Mouse (Mus musculus): Measurements from ENCODE around the gene Inpp5a. TPM values are rescaled to one million over a fixed set of nuclear protein-coding genes. Genes with fewer than 3 reads are reported as not detected.

Inpp5a gene
- polyA plus RNA-seq, 1 experiment from 2014 or later: 29.1 TPM

DNA sequence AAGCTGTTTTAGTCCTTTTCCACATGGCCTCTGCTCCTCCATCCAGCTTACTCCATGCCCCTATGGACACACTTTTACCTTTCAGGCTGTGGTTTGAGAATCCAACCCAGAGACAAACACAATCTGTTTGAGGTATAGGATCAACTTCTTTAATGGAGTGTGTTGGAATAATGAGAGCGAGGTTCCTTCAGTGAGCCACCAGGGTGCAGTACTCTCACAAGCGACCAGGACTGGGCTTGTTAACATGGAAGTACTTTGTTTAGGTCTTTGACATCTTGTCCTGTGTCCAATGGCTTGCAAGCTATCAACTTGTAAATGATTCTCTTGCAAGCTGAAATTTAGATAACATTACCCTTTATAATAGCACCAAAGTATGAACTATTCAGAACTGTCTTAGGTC is 104.0 kb downstream of the Inpp5a start:
- no peak for ATAC-seq
- TF ChIP-seq CTCF (IDR thresholded peaks at IDR 0.05; ENCODE audit: low read depth): peak; percentile 71
- whole genome bisulfite sequencing: 66% methylated on average over 2 of the region's 2 CpGs
- Histone ChIP-seq H3K4me1 (replicated peaks; ENCODE audit: control insufficient read depth, insufficient read depth, low read length) (no peaks in the 10 kb centered on the region), H3K27me3 (replicated peaks; ENCODE audit: control insufficient read depth, insufficient read depth, low read length) (no peaks in the 10 kb centered on the region), H3K4me3 (ENCODE audit: low read depth, low read length) (no peak overlapping the region), H3K36me3 (ENCODE audit: control insufficient read depth, insufficient read depth) (no peaks in the 10 kb centered on the region; the same call in 1 of the 2 replicates), H3K9ac (ENCODE audit: low read depth, low read length) (no peak overlapping the region), H3K27ac (ENCODE audit: low read depth, low read length) (no peak overlapping the region), H3K9me3 (ENCODE audit: control insufficient read depth) (no peaks in the 10 kb centered on the region), H3K4me2 (replicated peaks; ENCODE audit: low read depth) (no peak overlapping the region)

DNA sequence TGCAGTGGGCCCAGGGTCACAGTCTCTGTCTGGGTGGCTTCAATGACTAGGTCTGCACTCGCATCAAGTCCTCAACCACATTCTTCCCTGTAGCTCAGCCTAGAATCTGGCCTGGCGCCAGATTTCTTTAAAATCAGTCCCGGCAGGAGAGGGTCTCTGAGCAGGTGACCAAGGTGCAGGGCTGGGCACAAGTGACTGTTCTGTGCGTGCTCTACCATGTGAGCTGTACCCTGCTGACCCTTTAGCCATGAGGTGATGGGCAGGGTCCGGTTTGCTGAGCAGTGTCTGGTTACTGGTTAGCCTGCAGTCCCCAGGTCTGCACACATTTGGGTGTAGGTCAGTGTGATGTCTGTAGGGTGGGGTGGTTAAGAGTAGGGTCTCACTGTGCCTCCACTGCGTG is 106.9 kb downstream of the Inpp5a start:
- WGBS: 71% methylated on average over 6 of the region's 6 CpGs
- no peak overlapping the region for H3K9ac ChIP-seq (ENCODE audit: low read depth, low read length)
- no peak overlapping the region for H3K4me2 ChIP-seq (replicated peaks; ENCODE audit: low read depth)
- no peaks in the 10 kb centered on the region for H3K9me3 ChIP-seq (ENCODE audit: control insufficient read depth)
- H3K36me3 ChIP-seq (ENCODE audit: control insufficient read depth, insufficient read depth): no peaks in the 10 kb centered on the region; the same call in 1 of the 2 replicates
- no peaks in the 10 kb centered on the region for H3K27me3 ChIP-seq (replicated peaks; ENCODE audit: control insufficient read depth, insufficient read depth, low read length)
- H3K4me3 ChIP-seq (ENCODE audit: low read depth, low read length): no peak overlapping the region
- H3K27ac ChIP-seq (ENCODE audit: low read depth, low read length): no peak overlapping the region
- H3K4me1 ChIP-seq (replicated peaks; ENCODE audit: control insufficient read depth, insufficient read depth, low read length): no peaks in the 10 kb centered on the region
- TF ChIP-seq CTCF (IDR thresholded peaks at IDR 0.05; ENCODE audit: low read depth): no peak
- ATAC-seq: no peak

DNA sequence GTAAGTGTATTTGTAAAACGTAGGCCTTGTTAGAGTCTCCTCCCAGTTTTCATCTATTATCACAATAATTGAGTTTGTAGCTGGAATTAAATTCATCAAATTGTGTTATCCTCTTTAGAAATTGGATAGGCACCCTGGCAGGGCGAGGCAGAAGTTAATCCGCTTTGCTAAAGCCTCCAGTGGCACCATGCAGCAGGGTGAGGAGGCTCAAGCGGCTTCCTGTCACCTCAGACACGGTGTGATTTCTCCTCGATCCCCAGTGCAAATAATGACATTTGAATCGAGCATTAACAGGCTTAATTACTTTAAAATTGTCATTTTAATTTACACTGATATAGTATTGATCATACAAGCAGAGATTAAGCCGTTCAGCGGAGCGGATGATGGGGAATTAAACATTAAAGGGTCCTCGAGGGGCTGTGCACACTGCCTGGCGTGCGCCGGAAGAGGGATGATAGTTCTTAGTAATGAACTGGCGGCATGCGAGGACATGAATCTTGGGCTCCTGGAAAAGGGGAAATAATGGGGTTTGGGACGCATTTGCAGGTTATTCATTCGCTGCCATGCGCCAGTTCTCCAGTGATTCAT is 109.2 kb downstream of the Inpp5a start:
- Histone ChIP-seq H3K9me3 (ENCODE audit: control insufficient read depth) (no peaks in the 10 kb centered on the region), H3K4me1 (replicated peaks; ENCODE audit: control insufficient read depth, insufficient read depth, low read length) (no peaks in the 10 kb centered on the region), H3K27me3 (replicated peaks; ENCODE audit: control insufficient read depth, insufficient read depth, low read length) (no peaks in the 10 kb centered on the region), H3K4me2 (replicated peaks; ENCODE audit: low read depth) (no peak overlapping the region), H3K36me3 (ENCODE audit: control insufficient read depth, insufficient read depth) (no peaks in the 10 kb centered on the region; the same call in 1 of the 2 replicates), H3K9ac (ENCODE audit: low read depth, low read length) (no peak overlapping the region), H3K4me3 (ENCODE audit: low read depth, low read length) (no peak overlapping the region), H3K27ac (ENCODE audit: low read depth, low read length) (no peak overlapping the region)
- TF ChIP-seq CTCF (IDR thresholded peaks at IDR 0.05; ENCODE audit: low read depth): no peak
- WGBS: 82% methylated on average over 19 of the region's 19 CpGs
- no peak for ATAC-seq

DNA sequence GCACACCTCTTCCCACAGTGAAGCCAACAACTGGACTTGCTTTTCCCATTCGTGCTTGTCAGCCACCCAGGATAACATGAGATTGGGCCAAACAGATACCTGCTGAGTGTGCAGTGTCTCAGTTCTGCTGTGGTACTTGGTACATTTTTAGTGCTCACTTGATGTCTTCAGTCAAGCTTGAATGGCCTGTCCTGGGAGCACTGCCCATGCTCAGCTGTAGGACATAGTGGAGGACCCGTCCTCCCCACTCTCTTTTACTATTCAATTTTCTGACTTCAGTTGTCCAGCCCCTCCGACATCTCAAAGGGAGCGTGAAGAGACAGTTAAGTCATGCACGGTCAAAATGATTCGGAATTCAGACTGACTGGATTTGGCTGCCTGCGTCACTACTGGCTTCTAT is 115.2 kb downstream of the Inpp5a start:
- no peaks in the 10 kb centered on the region for H3K27me3 ChIP-seq (replicated peaks; ENCODE audit: control insufficient read depth, insufficient read depth, low read length)
- H3K4me3 ChIP-seq (ENCODE audit: low read depth, low read length): no peak overlapping the region
- no peak overlapping the region for H3K27ac ChIP-seq (ENCODE audit: low read depth, low read length)
- no peaks in the 10 kb centered on the region for H3K9me3 ChIP-seq (ENCODE audit: control insufficient read depth)
- no peaks in the 10 kb centered on the region; the same call in 1 of the 2 replicates for H3K36me3 ChIP-seq (ENCODE audit: control insufficient read depth, insufficient read depth)
- no peak overlapping the region for H3K9ac ChIP-seq (ENCODE audit: low read depth, low read length)
- TF ChIP-seq CTCF (IDR thresholded peaks at IDR 0.05; ENCODE audit: low read depth): no peak
- no peak overlapping the region for H3K4me2 ChIP-seq (replicated peaks; ENCODE audit: low read depth)
- ATAC-seq: no peak
- WGBS: 92% methylated on average over 7 of the region's 7 CpGs
- no peaks in the 10 kb centered on the region for H3K4me1 ChIP-seq (replicated peaks; ENCODE audit: control insufficient read depth, insufficient read depth, low read length)

DNA sequence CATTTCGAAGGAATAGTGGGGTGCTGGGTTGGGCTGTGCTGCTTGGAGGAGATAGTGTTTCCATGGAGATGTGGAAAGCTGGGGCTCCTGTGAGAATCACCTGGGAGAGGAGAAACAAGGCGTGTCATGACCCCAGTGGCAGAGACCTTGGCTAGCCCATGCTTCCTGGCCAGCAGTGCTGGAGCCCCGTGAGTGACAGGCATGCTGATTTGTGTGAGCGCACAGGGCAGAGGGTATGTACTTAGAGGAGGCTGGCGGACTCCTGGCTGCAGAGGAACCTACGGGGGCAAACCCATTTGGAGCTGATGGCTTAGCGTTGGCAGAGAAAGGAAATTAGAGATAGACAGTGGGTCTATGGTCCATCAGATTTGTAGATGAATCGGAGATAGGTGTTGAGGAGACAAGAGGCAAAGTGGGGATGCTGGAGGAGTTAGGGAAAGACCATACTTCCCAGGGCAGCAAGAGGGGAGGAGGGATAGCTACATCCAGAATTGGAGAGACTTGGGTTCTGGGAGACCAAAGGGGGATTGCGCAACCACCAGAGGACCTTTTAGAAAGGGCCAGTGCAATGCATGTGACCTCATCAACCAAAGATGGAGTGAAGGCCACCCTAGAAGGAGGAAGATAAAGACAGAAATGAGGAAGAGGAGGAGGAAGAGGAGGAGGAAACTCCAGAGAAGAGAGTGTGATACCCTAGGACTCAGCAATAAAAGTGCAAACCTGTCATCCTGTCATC is 117.9 kb downstream of the Inpp5a start:
- H3K4me1 ChIP-seq (replicated peaks; ENCODE audit: control insufficient read depth, insufficient read depth, low read length): no peaks in the 10 kb centered on the region
- TF ChIP-seq CTCF (IDR thresholded peaks at IDR 0.05; ENCODE audit: low read depth): no peak
- H3K27me3 ChIP-seq (replicated peaks; ENCODE audit: control insufficient read depth, insufficient read depth, low read length): no peaks in the 10 kb centered on the region
- no peak for ATAC-seq
- no peak overlapping the region for H3K4me2 ChIP-seq (replicated peaks; ENCODE audit: low read depth)
- WGBS: 61% methylated on average over 9 of the region's 9 CpGs
- no peak overlapping the region for H3K27ac ChIP-seq (ENCODE audit: low read depth, low read length)
- no peak overlapping the region for H3K9ac ChIP-seq (ENCODE audit: low read depth, low read length)
- H3K36me3 ChIP-seq (ENCODE audit: control insufficient read depth, insufficient read depth): no peaks in the 10 kb centered on the region; the same call in 1 of the 2 replicates
- H3K4me3 ChIP-seq (ENCODE audit: low read depth, low read length): no peak overlapping the region
- no peaks in the 10 kb centered on the region for H3K9me3 ChIP-seq (ENCODE audit: control insufficient read depth)

DNA sequence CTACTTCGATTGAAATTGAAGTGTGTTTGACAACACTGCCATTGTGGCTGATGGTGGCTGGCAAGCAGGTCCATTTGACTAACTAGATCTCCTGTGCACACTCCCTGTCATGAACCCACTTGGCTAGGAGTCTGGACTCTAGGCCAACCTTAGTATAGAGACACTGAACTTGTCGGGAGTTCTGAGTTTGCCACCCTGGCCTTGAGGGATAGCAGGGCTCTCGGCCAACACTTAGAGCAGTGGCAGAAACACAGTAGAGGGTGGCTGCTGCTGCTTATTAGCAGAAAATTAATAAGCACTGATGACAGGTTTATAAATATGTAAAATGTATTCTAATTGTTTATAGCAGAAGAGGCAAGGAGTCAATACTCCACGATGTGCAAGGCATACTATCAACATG is 120.0 kb downstream of the Inpp5a start:
- Histone ChIP-seq H3K4me3 (ENCODE audit: low read depth, low read length) (no peak overlapping the region), H3K9me3 (ENCODE audit: control insufficient read depth) (no peaks in the 10 kb centered on the region), H3K27me3 (replicated peaks; ENCODE audit: control insufficient read depth, insufficient read depth, low read length) (no peaks in the 10 kb centered on the region), H3K4me1 (replicated peaks; ENCODE audit: control insufficient read depth, insufficient read depth, low read length) (no peaks in the 10 kb centered on the region), H3K27ac (ENCODE audit: low read depth, low read length) (no peak overlapping the region), H3K36me3 (ENCODE audit: control insufficient read depth, insufficient read depth) (peaks cover 10% of the 10 kb centered on the region; the same call in 1 of the 2 replicates), H3K9ac (ENCODE audit: low read depth, low read length) (no peak overlapping the region), H3K4me2 (replicated peaks; ENCODE audit: low read depth) (no peak overlapping the region)
- 78% methylated on average over 4 of the region's 4 CpGs for WGBS
- no peak for TF ChIP-seq CTCF (IDR thresholded peaks at IDR 0.05; ENCODE audit: low read depth)
- ATAC-seq: no peak

Measured in intestine, postnatal 0 days (tissue).